Mouse (Mus musculus) naive thymus-derived CD4-positive, alpha-beta T cell, adult 2 months (primary cell): ENCODE measurements at regions not wholly inside any gene's neighbourhood (a gene's known extent, or its start where the extent isn't known, plus 50 kb on each side); places are given as distances from the start of the nearest gene placed in this dataset.

ENCODE experiments used
- DNase-seq: peaks from one replicate; pipeline ENCODE4 v3.0.0-alpha.2; 2011; ENCODE audit warnings: low read depth

GRCm38 (mm10) chr2:46678366-46678765 is 1561.2 kb upstream of the Zeb2 start:
- no peak for DNase-seq

GRCm38 (mm10) chr2:46669517-46670291 is 1552.5 kb upstream of the Zeb2 start:
- no peak for DNase-seq

DNA sequence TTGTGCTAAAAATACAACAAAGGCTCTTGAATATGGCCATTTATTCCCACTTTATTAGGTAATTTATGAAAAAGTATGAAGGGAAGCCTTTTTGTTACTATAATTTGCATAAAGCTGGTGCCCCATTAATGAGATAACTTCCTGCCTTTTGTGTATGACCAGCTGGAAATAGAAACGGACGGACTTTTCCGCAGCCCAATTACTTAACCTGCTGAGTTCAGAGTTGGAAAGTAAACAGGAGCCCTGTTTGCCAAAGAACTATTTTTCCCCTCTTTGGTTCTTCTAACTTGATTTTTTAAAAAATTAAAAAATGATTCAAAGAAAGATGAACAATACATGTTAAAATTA is 1549.8 kb upstream of the Zeb2 start:
- DNase-seq: no peak

- DNase-seq: no peak
These were observed 1549.1 kb upstream of the Zeb2 start for GRCm38 (mm10) chr2:46666084-46666989.

DNA sequence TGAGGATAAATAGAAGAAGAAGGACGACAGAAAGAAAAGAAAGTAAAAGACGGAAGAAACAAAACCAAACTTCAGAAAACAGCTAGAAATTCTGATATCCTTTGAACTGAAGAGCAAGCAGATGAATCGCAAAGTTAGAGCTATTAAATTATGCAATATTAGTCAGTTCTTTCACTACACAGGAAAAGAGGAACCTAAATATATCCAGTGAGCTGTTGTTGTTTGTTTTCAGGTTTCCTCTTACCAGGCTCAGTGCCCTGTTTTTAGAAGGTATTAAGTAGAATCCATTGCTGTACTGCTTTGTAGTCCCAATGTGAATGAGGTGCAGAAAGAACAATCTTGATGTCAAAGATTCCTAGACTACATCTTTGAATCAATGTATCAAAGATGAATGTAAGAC is 1544.7 kb upstream of the Zeb2 start:
- DNase-seq: no peak

DNA sequence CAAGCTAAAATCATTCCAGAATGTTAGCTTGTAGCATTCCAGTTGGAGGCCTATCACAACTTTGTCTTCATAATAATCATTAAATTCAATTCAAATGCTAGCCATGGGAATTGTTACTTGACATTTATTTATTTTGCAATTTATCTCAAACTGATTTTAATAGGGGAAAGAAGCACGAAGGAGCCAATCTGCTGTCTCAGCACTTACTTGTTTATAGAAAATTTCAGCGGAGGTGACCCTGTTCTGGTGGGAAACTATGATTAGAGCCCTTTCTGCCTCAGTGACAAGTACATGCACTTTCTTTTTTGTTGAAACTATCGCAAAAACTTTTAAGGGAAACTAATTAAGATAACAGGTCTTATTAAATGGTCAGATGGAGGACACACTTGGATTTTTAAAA is 1543.4 kb upstream of the Zeb2 start:
- DNase-seq: no peak

DNA sequence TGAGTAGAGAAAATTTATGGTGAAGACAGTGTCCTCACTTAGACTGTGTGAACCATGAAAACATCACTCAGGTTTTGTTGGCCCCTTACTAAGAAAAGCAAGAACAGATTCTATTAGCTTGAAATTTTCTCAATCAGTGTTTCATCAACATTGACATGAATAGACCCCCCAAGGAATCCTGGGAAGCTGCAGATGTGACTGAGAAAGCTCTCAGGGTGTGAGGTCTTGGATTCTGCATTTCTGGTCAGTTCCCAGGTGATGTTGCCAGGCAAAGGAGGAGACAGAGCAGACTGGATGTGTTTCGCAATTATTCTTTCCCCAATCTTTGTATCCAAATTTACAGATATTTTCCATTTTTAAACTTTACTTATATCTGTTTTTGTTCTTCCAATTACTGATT is 1538.1 kb upstream of the Zeb2 start:
- DNase-seq: no peak

- no peak for DNase-seq
These were observed 1535.4 kb upstream of the Zeb2 start for GRCm38 (mm10) chr2:46652616-46653015.

DNA sequence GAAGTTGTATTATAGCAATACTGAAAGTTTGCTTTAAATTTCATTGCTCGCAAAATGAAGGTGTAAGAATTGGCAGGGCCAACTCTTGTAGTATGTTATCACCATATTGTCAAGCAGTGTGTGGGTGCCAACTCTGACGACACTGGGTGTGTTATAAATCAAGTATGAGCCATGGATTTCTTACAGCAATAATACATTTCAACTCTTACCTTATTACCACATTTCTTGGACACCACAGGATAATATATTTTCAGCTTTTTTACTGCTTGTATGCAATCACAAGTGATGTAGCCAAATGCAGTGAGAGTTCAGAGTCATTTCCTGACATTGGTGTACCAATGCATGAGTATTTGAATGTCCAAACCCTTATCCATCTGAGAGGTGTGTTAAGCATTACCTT is 1529.2 kb upstream of the Zeb2 start:
- no peak for DNase-seq

DNA sequence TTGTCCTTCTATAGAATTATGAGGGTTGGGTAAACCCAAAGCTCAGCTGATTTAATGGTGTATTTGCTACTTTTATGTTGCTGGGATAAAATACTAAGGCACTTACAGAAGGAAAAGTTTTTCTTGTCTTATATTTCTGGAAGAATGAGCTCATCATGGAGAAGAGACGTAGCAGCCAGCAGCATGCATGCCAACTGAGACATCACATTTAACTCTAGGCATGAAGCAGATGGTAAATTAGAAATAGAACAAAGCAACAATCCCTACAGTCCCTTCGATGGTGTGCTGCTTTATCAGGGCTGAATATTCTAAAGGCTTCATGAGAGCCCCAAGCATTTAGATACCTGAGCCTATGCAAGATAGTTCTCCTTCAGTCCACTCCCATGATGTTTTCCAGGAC is 1492.0 kb upstream of the Zeb2 start:
- no peak for DNase-seq

DNA sequence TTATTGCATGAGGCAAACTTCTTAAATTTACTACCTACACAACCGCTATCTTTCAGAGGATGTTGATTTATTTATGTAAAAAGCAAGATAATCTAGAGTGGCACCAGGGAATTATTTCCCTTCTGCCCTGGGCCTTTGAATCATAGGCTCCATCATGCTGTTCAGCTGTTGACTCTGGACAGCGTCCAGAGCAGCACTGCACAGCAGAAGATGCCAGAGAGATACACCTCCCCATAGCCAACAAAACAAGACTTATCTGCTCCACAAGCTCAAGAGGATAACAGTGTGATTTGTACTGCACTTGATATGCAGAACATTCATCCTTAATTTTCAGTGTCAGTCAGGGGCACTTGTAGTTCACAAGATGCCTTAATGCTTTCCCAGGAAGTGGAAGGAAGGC is 1464.6 kb upstream of the Zeb2 start:
- no peak for DNase-seq

DNA sequence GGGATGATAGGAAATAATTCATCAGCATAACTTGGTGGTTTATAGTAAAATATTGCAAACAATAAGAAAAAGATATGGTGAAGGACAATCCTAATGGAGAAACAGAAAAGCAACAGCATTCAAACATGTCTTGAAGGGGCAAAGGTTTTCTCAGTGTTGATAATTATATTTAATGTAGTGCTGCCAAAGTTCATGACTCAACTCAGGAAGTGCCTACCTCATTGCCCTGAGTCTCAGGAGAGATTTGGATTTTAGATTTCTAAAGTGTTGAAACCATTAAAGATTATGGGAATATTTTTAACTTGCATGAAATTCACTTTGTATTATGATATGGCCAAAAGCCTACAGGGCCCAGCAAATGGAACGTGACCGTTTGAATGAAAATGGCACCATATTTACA is 1453.2 kb upstream of the Zeb2 start:
- DNase-seq: no peak

DNA sequence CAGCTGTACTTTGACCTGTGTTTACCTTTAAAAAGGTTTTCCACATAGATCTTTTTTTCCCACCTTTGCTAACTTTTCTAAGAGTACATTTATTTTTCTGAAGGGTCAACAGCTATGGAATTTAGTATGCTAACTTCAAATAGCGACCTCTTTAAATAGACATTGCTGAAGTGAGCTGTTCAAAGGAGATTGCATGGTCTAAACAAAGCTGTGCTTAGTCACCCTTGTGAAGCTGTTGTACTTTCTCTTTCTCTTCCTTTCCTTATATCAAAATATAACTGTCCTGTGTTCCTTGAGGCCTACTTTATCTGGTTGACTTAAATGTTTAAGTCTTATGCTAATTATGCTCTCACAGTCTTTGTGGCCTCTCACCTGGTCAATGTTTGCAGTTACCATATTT is 1416.2 kb upstream of the Zeb2 start:
- DNase-seq: no peak

DNA sequence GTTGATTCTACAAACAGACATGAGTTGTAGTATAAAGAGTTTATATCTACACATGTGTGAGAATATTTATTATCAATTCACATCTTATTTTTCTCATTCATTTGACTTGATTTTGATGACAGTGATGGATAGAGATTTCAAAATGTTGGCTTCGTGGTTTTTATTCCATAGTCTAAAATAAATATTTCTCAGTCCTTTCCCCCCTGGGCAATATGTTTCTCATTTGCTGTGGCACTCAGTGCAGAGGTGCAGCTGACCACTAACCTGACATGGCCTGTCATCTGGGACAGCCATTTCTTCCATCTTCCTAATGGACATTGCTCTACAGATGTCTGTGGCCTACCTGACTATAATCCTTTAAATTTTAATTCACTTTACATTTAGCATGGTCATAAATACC is 1413.5 kb upstream of the Zeb2 start:
- DNase-seq: no peak

DNA sequence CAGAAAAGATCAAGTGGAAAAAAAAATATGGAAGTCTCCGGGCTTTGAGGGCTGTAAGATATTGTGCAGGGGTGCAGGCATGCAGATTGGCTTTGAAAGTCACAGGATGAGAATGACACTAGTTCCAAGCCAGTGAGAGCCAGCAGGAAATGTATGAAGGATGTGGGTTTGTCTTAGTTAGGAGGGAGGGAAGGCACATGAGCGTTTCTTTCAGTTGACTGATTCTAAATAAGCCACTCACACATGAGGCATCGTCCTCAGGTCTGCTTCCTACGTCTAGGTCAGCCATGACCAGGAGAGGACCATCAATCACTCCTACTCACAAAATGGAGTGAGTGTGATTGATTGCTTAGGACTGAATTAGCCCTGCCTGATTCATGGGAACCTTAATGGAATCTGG is 1408.0 kb upstream of the Zeb2 start:
- DNase-seq: no peak

DNA sequence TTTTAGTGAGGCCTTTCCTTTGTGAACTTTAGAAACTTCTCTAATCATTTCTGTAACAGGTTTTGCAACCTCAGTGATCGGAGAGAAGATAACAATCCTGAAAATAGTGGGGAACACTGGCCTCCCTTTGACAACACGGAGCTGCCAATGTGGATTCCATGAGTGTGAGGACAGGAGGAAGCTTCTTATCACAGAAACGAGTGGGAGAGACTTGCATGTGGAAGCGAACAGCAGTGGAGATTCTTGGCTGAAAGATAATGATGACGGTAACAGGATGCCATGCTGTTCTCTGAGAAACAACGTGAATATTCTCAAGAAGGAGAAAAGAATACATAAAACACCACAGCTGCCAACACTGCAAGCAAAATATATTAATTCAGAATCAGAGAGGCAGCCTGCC is 1407.4 kb upstream of the Zeb2 start:
- DNase-seq: no peak

- DNase-seq: no peak
These were observed 1404.2 kb upstream of the Zeb2 start for GRCm38 (mm10) chr2:46521147-46521965.

DNA sequence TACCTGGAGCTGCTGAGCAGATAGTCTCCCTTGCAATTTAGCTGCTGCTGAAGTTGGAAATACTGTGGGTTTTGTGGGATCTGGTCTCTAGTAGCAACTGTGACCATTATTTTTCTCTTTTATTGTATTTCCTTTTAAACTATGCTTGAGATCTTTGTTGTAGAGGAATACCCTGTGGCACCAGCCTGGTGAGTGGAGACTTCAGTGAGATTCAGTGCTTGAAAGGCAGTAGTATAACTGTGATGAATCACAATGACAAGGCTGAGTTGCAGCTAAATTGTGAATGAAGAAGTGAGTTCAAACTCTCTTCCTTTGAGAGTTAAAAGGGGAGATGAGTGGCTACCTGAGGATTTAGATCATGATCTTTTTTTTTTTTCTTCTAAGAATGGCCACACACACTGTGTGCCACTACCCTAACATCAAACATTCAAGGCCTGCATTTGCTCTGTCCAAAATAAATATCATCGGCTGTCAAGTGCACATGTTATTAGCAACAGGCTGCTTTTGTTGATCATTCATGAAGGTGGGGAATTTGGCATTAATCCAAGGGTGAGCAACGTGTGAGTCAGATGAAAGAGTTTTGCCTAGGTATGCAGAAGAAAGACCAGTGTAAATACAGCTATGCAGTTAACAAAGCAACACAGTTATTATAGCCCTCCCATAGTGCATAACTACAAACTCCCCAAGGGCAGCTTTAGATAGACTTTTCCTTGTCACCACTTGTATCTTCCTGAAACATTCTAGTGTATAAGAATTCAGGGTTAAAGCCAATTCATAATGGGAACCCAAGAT is 1395.2 kb upstream of the Zeb2 start:
- no peak for DNase-seq

- no peak for DNase-seq
These were observed 1389.8 kb upstream of the Zeb2 start for GRCm38 (mm10) chr2:46506951-46507350.

- no peak for DNase-seq
These were observed 1385.9 kb upstream of the Zeb2 start for GRCm38 (mm10) chr2:46503074-46503473.

DNA sequence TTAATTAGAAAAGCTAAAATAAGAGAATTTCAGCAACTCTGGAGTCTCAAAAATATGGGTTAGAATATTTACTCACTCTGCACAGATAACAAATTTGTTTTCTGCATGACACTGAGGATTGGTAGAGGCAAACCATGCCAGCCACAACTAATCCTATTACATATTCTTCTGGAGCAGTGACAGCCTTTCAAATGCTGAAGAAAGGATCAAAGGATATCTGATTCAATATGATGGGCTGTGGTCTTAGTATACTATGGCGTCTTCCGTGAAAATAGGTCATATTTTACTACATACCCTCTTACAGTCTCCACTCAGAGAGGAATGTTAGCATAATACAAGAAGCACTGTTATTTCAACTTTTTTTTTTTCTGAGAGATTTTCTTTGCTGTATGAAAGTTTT is 1375.1 kb upstream of the Zeb2 start:
- no peak for DNase-seq

- DNase-seq: no peak
These were observed 1373.9 kb upstream of the Zeb2 start for GRCm38 (mm10) chr2:46491081-46491480.
